Mouse (Mus musculus): ENCODE results near the gene Mrpl28. TPM values are rescaled to one million over a fixed set of nuclear protein-coding genes. Genes with fewer than 3 reads are reported as not detected.
"Not testable (repeated sequence)": the region's sequence is repeated elsewhere in the genome, so short reads cannot be mapped to it uniquely, and the experiment has no call there.

The Mrpl28 gene
- total and polyA plus RNA-seq, 2 experiments from 2014 or later = 138 to 189 TPM

GRCm38 (mm10) chr17:26162736-26163135 lies 39.4 kb downstream of the Mrpl28 start:
- no peak overlapping the region for H3K4me3 ChIP-seq (ENCODE audit: low read length)
- no peaks in the 10 kb centered on the region for H3K9me3 ChIP-seq (ENCODE audit: low read length)
- H3K36me3 ChIP-seq (ENCODE audit: insufficient read depth, low read length) = no peaks in the 10 kb centered on the region
- WGBS = 90% methylated on average over 1 of the region's 1 CpGs
- no peak for TF ChIP-seq CTCF (IDR thresholded peaks at IDR 0.05; ENCODE audit: low read depth)
- no peak overlapping the region for H3K4me2 ChIP-seq (ENCODE audit: low read depth, low read length)
- no peaks in the 10 kb centered on the region for H3K4me1 ChIP-seq (ENCODE audit: insufficient read depth, low read length)
- H3K27ac ChIP-seq = no peak overlapping the region
- DNase-seq (ENCODE audit: low spot score) (no peak), ATAC-seq (no peak)
- H3K27me3 ChIP-seq (ENCODE audit: insufficient read depth, low read length) = no peaks in the 10 kb centered on the region
- H3K9ac ChIP-seq (replicated peaks; ENCODE audit: low read length) = no peak overlapping the region

DNA sequence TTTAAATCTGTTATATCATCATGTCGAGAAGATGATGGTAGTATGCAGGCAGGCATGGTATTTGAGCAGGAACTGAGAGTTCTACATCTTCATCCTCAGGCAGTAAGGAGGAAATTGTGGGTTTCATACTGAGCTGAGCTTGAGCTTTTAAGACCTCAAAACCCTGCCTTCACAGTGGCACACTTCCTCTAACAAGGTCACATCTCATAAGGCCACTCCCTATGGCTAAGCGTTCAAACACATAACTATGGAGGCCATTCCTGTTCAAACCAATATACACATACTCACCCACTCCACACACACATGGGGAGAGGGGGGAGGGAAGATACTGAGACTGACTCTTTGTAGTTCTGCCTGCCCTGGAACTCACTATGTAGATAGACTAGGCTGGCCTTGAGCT lies 44.7 kb downstream of the Mrpl28 start:
- H3K9me3 ChIP-seq (ENCODE audit: low read length) = no peaks in the 10 kb centered on the region
- DNase-seq (ENCODE audit: low spot score) = no peak
- no peak for ATAC-seq
- no peak overlapping the region for H3K4me2 ChIP-seq (ENCODE audit: low read depth, low read length)
- H3K4me1 ChIP-seq (ENCODE audit: insufficient read depth, low read length) = no peaks in the 10 kb centered on the region
- TF ChIP-seq CTCF (IDR thresholded peaks at IDR 0.05; ENCODE audit: low read depth) = no peak
- WGBS = 91% methylated on average over 2 of the region's 2 CpGs
- no peaks in the 10 kb centered on the region for H3K27me3 ChIP-seq (ENCODE audit: insufficient read depth, low read length)
- no peaks in the 10 kb centered on the region for H3K36me3 ChIP-seq (ENCODE audit: insufficient read depth, low read length)
- no peak overlapping the region for H3K4me3 ChIP-seq (ENCODE audit: low read length)
- no peak overlapping the region for H3K27ac ChIP-seq
- no peak overlapping the region for H3K9ac ChIP-seq (replicated peaks; ENCODE audit: low read length)

GRCm38 (mm10) chr17:26175248-26175647 lies 51.9 kb downstream of the Mrpl28 start:
- TF ChIP-seq CTCF (IDR thresholded peaks at IDR 0.05; ENCODE audit: low read depth) = peak; percentile 33; the same call in 1 of the 2 replicates
- not testable (repeated sequence) for H3K9me3 ChIP-seq (ENCODE audit: low read length); H3K4me3 ChIP-seq (ENCODE audit: low read length); H3K36me3 ChIP-seq (ENCODE audit: insufficient read depth, low read length); H3K27me3 ChIP-seq (ENCODE audit: insufficient read depth, low read length); H3K4me2 ChIP-seq (ENCODE audit: low read depth, low read length); H3K27ac ChIP-seq; ATAC-seq; H3K4me1 ChIP-seq (ENCODE audit: insufficient read depth, low read length); DNase-seq (ENCODE audit: low spot score); H3K9ac ChIP-seq (replicated peaks; ENCODE audit: low read length)
- 91% methylated on average over 2 of the region's 2 CpGs for WGBS

Other genes with a start within 250 kb of the Mrpl28 start
- gene Mettl26, start 248.4 kb upstream of the Mrpl28 start, total RNA-seq (2014; rRNA removed) = 50.0 and 63.1 TPM in 2 replicates
- 62.9 and 64.8 TPM in 2 replicates for gene Mettl26, start 248.4 kb upstream of the Mrpl28 start, polyA plus RNA-seq (2015; fragmentation: Nextera tagmentation; extraction: Ambion mirVana)
- 1.2 and 1.5 TPM in 2 replicates for gene Wfikkn1, start 242.6 kb upstream of the Mrpl28 start, total RNA-seq (2014; rRNA removed)
- gene Wfikkn1, start 242.6 kb upstream of the Mrpl28 start, polyA plus RNA-seq (2015; fragmentation: Nextera tagmentation; extraction: Ambion mirVana) = 0.33 and 0.58 TPM in 2 replicates
- gene Rab40c, start 203.8 kb upstream of the Mrpl28 start, total RNA-seq (2014; rRNA removed) = 33.2 and 39.1 TPM in 2 replicates
- 34.7 and 35.3 TPM in 2 replicates for gene Rab40c, start 203.8 kb upstream of the Mrpl28 start, polyA plus RNA-seq (2015; fragmentation: Nextera tagmentation; extraction: Ambion mirVana)
- gene Pigq, start 178.6 kb upstream of the Mrpl28 start, total RNA-seq (2014; rRNA removed) = 90.6 and 99.7 TPM in 2 replicates
- gene Pigq, start 178.6 kb upstream of the Mrpl28 start, polyA plus RNA-seq (2015; fragmentation: Nextera tagmentation; extraction: Ambion mirVana) = 69.7 and 76.3 TPM in 2 replicates
- 0.61 and 0.68 TPM in 2 replicates for gene Nhlrc4, start 178.5 kb upstream of the Mrpl28 start, total RNA-seq (2014; rRNA removed)
- 0.30 and 0.72 TPM in 2 replicates for gene Nhlrc4, start 178.5 kb upstream of the Mrpl28 start, polyA plus RNA-seq (2015; fragmentation: Nextera tagmentation; extraction: Ambion mirVana)
- gene A930017K11Rik, start 170.9 kb upstream of the Mrpl28 start, total RNA-seq (2014; rRNA removed) = 5.6 and 7.2 TPM in 2 replicates
- 4.4 and 5.0 TPM in 2 replicates for gene A930017K11Rik, start 170.9 kb upstream of the Mrpl28 start, polyA plus RNA-seq (2015; fragmentation: Nextera tagmentation; extraction: Ambion mirVana)
- 35.1 and 41.4 TPM in 2 replicates for gene Capn15, start 137.7 kb upstream of the Mrpl28 start, total RNA-seq (2014; rRNA removed)
- gene Capn15, start 137.7 kb upstream of the Mrpl28 start, polyA plus RNA-seq (2015; fragmentation: Nextera tagmentation; extraction: Ambion mirVana) = 19.0 and 20.1 TPM in 2 replicates
- 34.7 and 41.9 TPM in 2 replicates for gene Rab11fip3, start 53.9 kb upstream of the Mrpl28 start, total RNA-seq (2014; rRNA removed)
- 16.6 and 17.9 TPM in 2 replicates for gene Rab11fip3, start 53.9 kb upstream of the Mrpl28 start, polyA plus RNA-seq (2015; fragmentation: Nextera tagmentation; extraction: Ambion mirVana)
- gene Decr2, start 33.2 kb upstream of the Mrpl28 start, total RNA-seq (2014; rRNA removed) = 35.6 and 40.6 TPM in 2 replicates
- gene Decr2, start 33.2 kb upstream of the Mrpl28 start, polyA plus RNA-seq (2015; fragmentation: Nextera tagmentation; extraction: Ambion mirVana) = 41.1 and 44.7 TPM in 2 replicates
- 20.1 and 23.3 TPM in 2 replicates for gene Nme4, start 27.9 kb upstream of the Mrpl28 start, total RNA-seq (2014; rRNA removed)
- 16.0 and 18.3 TPM in 2 replicates for gene Nme4, start 27.9 kb upstream of the Mrpl28 start, polyA plus RNA-seq (2015; fragmentation: Nextera tagmentation; extraction: Ambion mirVana)
- gene Tmem8, start 10.2 kb upstream of the Mrpl28 start, total RNA-seq (2014; rRNA removed) = 10.4 and 11.8 TPM in 2 replicates
- 3.8 and 4.0 TPM in 2 replicates for gene Tmem8, start 10.2 kb upstream of the Mrpl28 start, polyA plus RNA-seq (2015; fragmentation: Nextera tagmentation; extraction: Ambion mirVana)
- gene Axin1, start 15.2 kb downstream of the Mrpl28 start, total RNA-seq (2014; rRNA removed) = 36.0 and 51.3 TPM in 2 replicates
- 10.0 and 11.2 TPM in 2 replicates for gene Axin1, start 15.2 kb downstream of the Mrpl28 start, polyA plus RNA-seq (2015; fragmentation: Nextera tagmentation; extraction: Ambion mirVana)
- gene Pdia2, start 75.6 kb downstream of the Mrpl28 start, total RNA-seq (2014; rRNA removed) = not detected in 2 replicates
- 0.09 and 0.66 TPM in 2 replicates for gene Pdia2, start 75.6 kb downstream of the Mrpl28 start, polyA plus RNA-seq (2015; fragmentation: Nextera tagmentation; extraction: Ambion mirVana)
- 35.8 and 38.5 TPM in 2 replicates for gene Rgs11, start 79.5 kb downstream of the Mrpl28 start, total RNA-seq (2014; rRNA removed)
- 20.5 and 28.5 TPM in 2 replicates for gene Rgs11, start 79.5 kb downstream of the Mrpl28 start, polyA plus RNA-seq (2015; fragmentation: Nextera tagmentation; extraction: Ambion mirVana)
- gene Arhgdig, start 84.3 kb downstream of the Mrpl28 start, total RNA-seq (2014; rRNA removed) = 280 and 290 TPM in 2 replicates
- 376 and 384 TPM in 2 replicates for gene Arhgdig, start 84.3 kb downstream of the Mrpl28 start, polyA plus RNA-seq (2015; fragmentation: Nextera tagmentation; extraction: Ambion mirVana)
- gene Fam234a, start 120.7 kb downstream of the Mrpl28 start, total RNA-seq (2014; rRNA removed) = 42.4 and 42.6 TPM in 2 replicates
- gene Fam234a, start 120.7 kb downstream of the Mrpl28 start, polyA plus RNA-seq (2015; fragmentation: Nextera tagmentation; extraction: Ambion mirVana) = 34.9 and 37.5 TPM in 2 replicates
- 81.8 and 82.7 TPM in 2 replicates for gene Luc7l, start 129.4 kb downstream of the Mrpl28 start, total RNA-seq (2014; rRNA removed)
- 84.5 and 91.1 TPM in 2 replicates for gene Luc7l, start 129.4 kb downstream of the Mrpl28 start, polyA plus RNA-seq (2015; fragmentation: Nextera tagmentation; extraction: Ambion mirVana)